Mouse (Mus musculus): ENCODE data around the gene Ran. TPM values are rescaled to one million over a fixed set of nuclear protein-coding genes. Genes with fewer than 3 reads are reported as not detected.
"Not testable (repeated sequence)": the region's sequence is repeated elsewhere in the genome, so short reads cannot be mapped to it uniquely, and the experiment has no call there.

Ran gene
- polyA plus RNA-seq (2012; rRNA removed): 221 and 273 TPM in 2 replicates
- polyA plus RNA-seq (2014; fragmentation: Nextera tagmentation; extraction: Ambion mirVana): 461 and 495 TPM in 2 replicates

GRCm38 (mm10) chr5:129019497-129020299 lies at the start of gene Ran:
Ran (plus strand) TSS chr5:129020069.
- Histone ChIP-seq H3K36me3 (replicated peaks; ENCODE audit: control insufficient read depth, insufficient read depth, low read depth) (peaks cover 35% of the 10 kb centered on the region), H3K9ac (replicated peaks) (peak within 1 kb of the TSS; percentile 96), H3K9me3 (ENCODE audit: control insufficient read depth, low read length) (no peaks in the 10 kb centered on the region), H3K27me3 (ENCODE audit: control insufficient read depth, insufficient read depth, low read length) (no peaks in the 10 kb centered on the region), H3K27ac (peak within 1 kb of the TSS; percentile 89), H3K4me1 (replicated peaks; ENCODE audit: control insufficient read depth in 2 of 2, insufficient read depth in 2 of 2, low read length in 1 of 2) (peaks cover 16 to 17% of the 10 kb centered on the region in 2 experiments), H3K4me3 (ENCODE audit: insufficient read depth in 1 of 2, low read depth in 2 of 2, low read length in 2 of 2) (peak within 1 kb of the TSS; percentile 72 to 98), H3K4me2 (ENCODE audit: low read depth) (peak within 1 kb of the TSS; percentile 96)
- ATAC-seq (ENCODE audit: insufficient read depth) (peak; percentile 94), DNase-seq (ENCODE audit: low read depth in 3 of 3, low spot score in 3 of 3) (peak; percentile 90 to 93 (median 90))
- TF ChIP-seq CTCF (IDR thresholded peaks at IDR 0.05; ENCODE audit: low read depth) (no peak), EP300 (IDR thresholded peaks at IDR 0.05; ENCODE audit: low read depth) (peak; percentile 53)
- WGBS (ENCODE audit: insufficient replicate concordance): under 1% methylated on average over 94 of the region's 102 CpGs

GRCm38 (mm10) chr5:128970878-128971277 lies 49.0 kb upstream of the Ran start:
- H3K9ac ChIP-seq (replicated peaks): no peak overlapping the region
- no peaks in the 10 kb centered on the region for H3K4me1 ChIP-seq (replicated peaks; ENCODE audit: control insufficient read depth in 2 of 2, insufficient read depth in 2 of 2, low read length in 1 of 2)
- no peaks in the 10 kb centered on the region for H3K36me3 ChIP-seq (replicated peaks; ENCODE audit: control insufficient read depth, insufficient read depth, low read depth)
- no peak overlapping the region for H3K4me2 ChIP-seq (ENCODE audit: low read depth)
- TF ChIP-seq EP300 (IDR thresholded peaks at IDR 0.05; ENCODE audit: low read depth): no peak
- TF ChIP-seq CTCF (IDR thresholded peaks at IDR 0.05; ENCODE audit: low read depth): no peak
- no peaks in the 10 kb centered on the region for H3K27me3 ChIP-seq (ENCODE audit: control insufficient read depth, insufficient read depth, low read length)
- DNase-seq (ENCODE audit: low read depth in 3 of 3, low spot score in 3 of 3) (no peak), ATAC-seq (ENCODE audit: insufficient read depth) (no peak)
- H3K27ac ChIP-seq: no peak overlapping the region
- 53% methylated on average over 10 of the region's 10 CpGs for WGBS (ENCODE audit: insufficient replicate concordance)
- H3K9me3 ChIP-seq (ENCODE audit: control insufficient read depth, low read length): no peaks in the 10 kb centered on the region
- H3K4me3 ChIP-seq (ENCODE audit: insufficient read depth in 1 of 2, low read depth in 2 of 2, low read length in 2 of 2): no peak overlapping the region

- Histone ChIP-seq H3K9ac (replicated peaks) (no peak overlapping the region), H3K27ac (no peak overlapping the region), H3K4me2 (ENCODE audit: low read depth) (no peak overlapping the region), H3K36me3 (replicated peaks; ENCODE audit: control insufficient read depth, insufficient read depth, low read depth) (no peaks in the 10 kb centered on the region), H3K9me3 (ENCODE audit: control insufficient read depth, low read length) (no peaks in the 10 kb centered on the region), H3K27me3 (ENCODE audit: control insufficient read depth, insufficient read depth, low read length) (no peaks in the 10 kb centered on the region), H3K4me3 (ENCODE audit: insufficient read depth in 1 of 2, low read depth in 2 of 2, low read length in 2 of 2) (no peak overlapping the region), H3K4me1 (replicated peaks; ENCODE audit: control insufficient read depth in 2 of 2, insufficient read depth in 2 of 2, low read length in 1 of 2) (no peaks in the 10 kb centered on the region)
- DNase-seq (ENCODE audit: low read depth in 3 of 3, low spot score in 3 of 3): peak; percentile 14 to 22 (median 15)
- no peak for ATAC-seq (ENCODE audit: insufficient read depth)
- TF ChIP-seq CTCF (IDR thresholded peaks at IDR 0.05; ENCODE audit: low read depth) (peak; percentile 82), EP300 (IDR thresholded peaks at IDR 0.05; ENCODE audit: low read depth) (no peak)
- 16% methylated on average over 14 of the region's 14 CpGs for WGBS (ENCODE audit: insufficient replicate concordance)
Observed at GRCm38 (mm10) chr5:128971298-128971697, 48.6 kb upstream of the Ran start.

- DNase-seq (ENCODE audit: low read depth in 3 of 3, low spot score in 3 of 3) (no peak), ATAC-seq (ENCODE audit: insufficient read depth) (no peak)
- Histone ChIP-seq H3K27ac (no peak overlapping the region), H3K4me1 (replicated peaks; ENCODE audit: control insufficient read depth in 2 of 2, insufficient read depth in 2 of 2, low read length in 1 of 2) (0 out of 4 replicates have a peak, but pooled peaks cover 0 to under 1% of the 10 kb centered on the region in 2 experiments), H3K4me3 (ENCODE audit: insufficient read depth in 1 of 2, low read depth in 2 of 2, low read length in 2 of 2) (no peak overlapping the region), H3K36me3 (replicated peaks; ENCODE audit: control insufficient read depth, insufficient read depth, low read depth) (no peaks in the 10 kb centered on the region), H3K9ac (replicated peaks) (no peak overlapping the region), H3K9me3 (ENCODE audit: control insufficient read depth, low read length) (no peaks in the 10 kb centered on the region), H3K27me3 (ENCODE audit: control insufficient read depth, insufficient read depth, low read length) (no peaks in the 10 kb centered on the region), H3K4me2 (ENCODE audit: low read depth) (no peak overlapping the region)
- TF ChIP-seq CTCF (IDR thresholded peaks at IDR 0.05; ENCODE audit: low read depth) (peak; percentile 82), EP300 (IDR thresholded peaks at IDR 0.05; ENCODE audit: low read depth) (no peak)
- 21% methylated on average over 4 of the region's 4 CpGs for WGBS (ENCODE audit: insufficient replicate concordance)
Observed at GRCm38 (mm10) chr5:128976266-128976665, 43.6 kb upstream of the Ran start.

GRCm38 (mm10) chr5:128977466-128977865 lies 42.4 kb upstream of the Ran start:
- not testable (repeated sequence) for H3K9me3 ChIP-seq (ENCODE audit: control insufficient read depth, low read length); H3K27me3 ChIP-seq (ENCODE audit: control insufficient read depth, insufficient read depth, low read length); H3K9ac ChIP-seq (replicated peaks); H3K36me3 ChIP-seq (replicated peaks; ENCODE audit: control insufficient read depth, insufficient read depth, low read depth); H3K4me2 ChIP-seq (ENCODE audit: low read depth); H3K27ac ChIP-seq; H3K4me3 ChIP-seq (ENCODE audit: insufficient read depth in 1 of 2, low read depth in 2 of 2, low read length in 2 of 2); DNase-seq (ENCODE audit: low read depth in 3 of 3, low spot score in 3 of 3); H3K4me1 ChIP-seq (replicated peaks; ENCODE audit: control insufficient read depth in 2 of 2, insufficient read depth in 2 of 2, low read length in 1 of 2); ATAC-seq (ENCODE audit: insufficient read depth)
- 33% methylated on average over 1 of the region's 1 CpGs for WGBS (ENCODE audit: insufficient replicate concordance)

All from liver, embryonic 14.5 days (tissue).